Mouse (Mus musculus): ENCODE data around the gene Rps19bp1.

Rps19bp1 gene

GRCm38 (mm10) chr15:80263610-80264575 lies at the start of gene Rps19bp1:
TSS of gene Rps19bp1 (minus strand) at chr15:80264315.
- peak in 1 of 2 experiments; percentile 91 for DNase-seq (ENCODE audit: low spot score in 2 of 2)

- DNase-seq (ENCODE audit: low spot score in 2 of 2) = no peak
Measured at GRCm38 (mm10) chr15:80306146-80306545, 42.0 kb upstream of the Rps19bp1 start.

GRCm38 (mm10) chr15:80304188-80304587 lies 40.1 kb upstream of the Rps19bp1 start:
- no peak for DNase-seq (ENCODE audit: low spot score in 2 of 2)

- DNase-seq (ENCODE audit: low spot score in 2 of 2) = peak in 1 of 2 experiments; percentile 67
Measured at GRCm38 (mm10) chr15:80303779-80304178, 39.7 kb upstream of the Rps19bp1 start.

- DNase-seq (ENCODE audit: low spot score in 2 of 2) = no peak
Measured at GRCm38 (mm10) chr15:80297146-80297545, 33.0 kb upstream of the Rps19bp1 start.

- DNase-seq (ENCODE audit: low spot score in 2 of 2) = peak; percentile 74 to 81
Measured at GRCm38 (mm10) chr15:80289436-80289835, 25.3 kb upstream of the Rps19bp1 start.

- DNase-seq (ENCODE audit: low spot score in 2 of 2) = no peak
Measured at GRCm38 (mm10) chr15:80288036-80288435, 23.9 kb upstream of the Rps19bp1 start.

GRCm38 (mm10) chr15:80286851-80287415 lies 22.8 kb upstream of the Rps19bp1 start, which contains the start of gene Cacna1i:
TSS of gene Cacna1i (plus strand) at chr15:80287238.
- peak in 1 of 2 experiments; percentile 58 for DNase-seq (ENCODE audit: low spot score in 2 of 2)

GRCm38 (mm10) chr15:80280646-80281045 lies 16.5 kb upstream of the Rps19bp1 start:
- DNase-seq (ENCODE audit: low spot score in 2 of 2) = no peak

- DNase-seq (ENCODE audit: low spot score in 2 of 2) = no peak
Measured at GRCm38 (mm10) chr15:80279053-80279452, 14.9 kb upstream of the Rps19bp1 start.

GRCm38 (mm10) chr15:80278121-80278759 lies 14.1 kb upstream of the Rps19bp1 start:
- DNase-seq (ENCODE audit: low spot score in 2 of 2) = peak; percentile 84 to 87

GRCm38 (mm10) chr15:80277625-80278024 lies 13.5 kb upstream of the Rps19bp1 start:
- no peak for DNase-seq (ENCODE audit: low spot score in 2 of 2)

- DNase-seq (ENCODE audit: low spot score in 2 of 2) = no peak
Measured at GRCm38 (mm10) chr15:80277107-80277506, 13.0 kb upstream of the Rps19bp1 start.

GRCm38 (mm10) chr15:80271858-80272396 lies 7.8 kb upstream of the Rps19bp1 start:
- DNase-seq (ENCODE audit: low spot score in 2 of 2) = no peak

- peak in 1 of 2 experiments; percentile 90 for DNase-seq (ENCODE audit: low spot score in 2 of 2)
Measured at GRCm38 (mm10) chr15:80266281-80266680, 2.2 kb upstream of the Rps19bp1 start.

GRCm38 (mm10) chr15:80261100-80261499 lies 3.0 kb downstream of the Rps19bp1 start:
- DNase-seq (ENCODE audit: low spot score in 2 of 2) = no peak

- DNase-seq (ENCODE audit: low spot score in 2 of 2) = peak in 1 of 2 experiments; percentile 87
Measured at GRCm38 (mm10) chr15:80260677-80261076, 3.4 kb downstream of the Rps19bp1 start.

GRCm38 (mm10) chr15:80259406-80260045 lies 4.6 kb downstream of the Rps19bp1 start:
- DNase-seq (ENCODE audit: low spot score in 2 of 2) = no peak

GRCm38 (mm10) chr15:80258240-80259170 lies 5.6 kb downstream of the Rps19bp1 start:
- no peak for DNase-seq (ENCODE audit: low spot score in 2 of 2)

GRCm38 (mm10) chr15:80257602-80258239 lies 6.4 kb downstream of the Rps19bp1 start:
- DNase-seq (ENCODE audit: low spot score in 2 of 2) = no peak

Data from left cerebral cortex, adult 9 months (tissue).